Mouse (Mus musculus) liver, adult 2 months (tissue): ENCODE results near the gene Tbc1d30. TPM values are rescaled to one million over a fixed set of nuclear protein-coding genes. Genes with fewer than 3 reads are reported as not detected.

ENCODE experiments used
- DNase-seq: peaks from one replicate; pipeline ENCODE4 v3.0.0-alpha.2; 2011; ENCODE audit warnings: low read depth, low spot score; ENCODE audit errors: extremely low read depth
- H3K27ac ChIP-seq: fragments of 200-500 bp; replicated peaks from 2 replicates; pipeline ENCODE4 v1.5.1; 2012; ENCODE audit warnings: low read depth, mild to moderate bottlenecking, control low read depth, inconsistent platforms, low read length; ENCODE audit not compliant: insufficient read depth
- H3K27me3 ChIP-seq: fragments of 200-500 bp; 2 replicates; pipeline ENCODE4 v1.6.1; 2012; ENCODE audit warnings: mild to moderate bottlenecking, moderate library complexity, low read length, inconsistent platforms; ENCODE audit not compliant: control insufficient read depth, insufficient read depth
- H3K36me3 ChIP-seq: fragments of 200-500 bp; 2 replicates; pipeline ENCODE4 v1.6.1; 2012; ENCODE audit warnings: low read length, inconsistent platforms; ENCODE audit not compliant: control insufficient read depth, insufficient read depth
- H3K4me1 ChIP-seq: fragments of 200-500 bp; 2 replicates; pipeline ENCODE4 v1.6.1; 2011; ENCODE audit warnings: low read length; ENCODE audit not compliant: control insufficient read depth, insufficient read depth
- H3K4me3 ChIP-seq: fragments of 200-500 bp; 2 replicates; pipeline ENCODE4 v1.5.1; 2011; ENCODE audit warnings: low read depth, mild to moderate bottlenecking, control low read depth, low read length, moderate library complexity; ENCODE audit not compliant: insufficient read depth
- H3K79me2 ChIP-seq: fragments of 200-500 bp; 2 replicates; pipeline ENCODE4 v1.6.1; 2012; ENCODE audit warnings: inconsistent platforms, mild to moderate bottlenecking, low read length, moderate library complexity; ENCODE audit not compliant: control insufficient read depth, insufficient read depth
- H3K9ac ChIP-seq: fragments of 200-500 bp; 2 replicates; pipeline ENCODE4 v1.6.1; 2012; ENCODE audit warnings: low read depth, mild to moderate bottlenecking, control low read depth, inconsistent platforms, low read length
- CTCF ChIP-seq: fragments of 200-500 bp; IDR thresholded peaks from 2 replicates; pipeline ENCODE4 v1.5.1; 2011; ENCODE audit warnings: low read depth, low read length, control low read depth
- POLR2A ChIP-seq: fragments of 200-500 bp; IDR thresholded peaks from 2 replicates; pipeline ENCODE4 v1.6.1; 2011; ENCODE audit warnings: low read length, control low read depth; ENCODE audit not compliant: insufficient read depth; ENCODE audit errors: extremely low read depth
- WGBS: fragments of 180-500 bp; shearing (Covaris S2); methylation state at CpG from one replicate; pipeline ENCODE4 v1.1.7; 2018; 5-methylcytosine and 5-hydroxymethylcytosine counted together
- polyA plus RNA-seq: library from polyadenylated mRNA; depleted of rRNA; stranded (reverse); fragments of >200 nt; gene quantifications from 2 replicates; pipeline ENCODE4 v1.2.3, GENCODE M21; 2012
- total RNA-seq: library from RNA; depleted of rRNA; stranded (reverse); fragments of >200 nt; gene quantifications from 2 replicates; pipeline ENCODE4 v1.2.3, GENCODE M21; 2014

The Tbc1d30 gene
- total and polyA plus RNA-seq, 2 experiments = 2.6 to 8.4 TPM

DNA sequence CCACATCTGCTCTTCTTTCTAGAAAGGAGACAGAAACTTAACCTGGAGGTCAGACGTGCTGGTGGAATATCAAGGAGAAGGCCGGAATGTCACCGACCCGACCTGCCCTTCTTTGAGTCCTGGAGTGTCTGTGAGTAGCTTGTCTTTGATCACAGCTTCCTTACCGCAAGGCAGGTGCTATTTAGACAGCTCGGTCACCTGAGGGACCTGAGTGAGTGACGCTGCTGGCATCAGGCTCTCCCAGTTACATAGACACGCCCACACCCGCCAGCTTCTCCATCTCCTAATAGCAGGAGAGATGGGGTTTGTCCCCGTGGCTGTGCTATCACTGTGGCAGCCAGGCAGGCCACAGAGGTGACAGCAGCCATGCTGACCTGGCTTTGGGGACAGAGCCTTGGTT is 39.5 kb upstream of the Tbc1d30 start:
- TF ChIP-seq CTCF = no peak
- no peak for TF ChIP-seq POLR2A
- Histone ChIP-seq H3K36me3 (peaks cover 64% of the 10 kb centered on the region), H3K27ac (no peak overlapping the region), H3K79me2 (no peaks in the 10 kb centered on the region), H3K9ac (no peak overlapping the region), H3K4me3 (no peak overlapping the region), H3K4me1 (no peaks in the 10 kb centered on the region), H3K27me3 (no peaks in the 10 kb centered on the region)
- WGBS = 87% methylated on average over 10 of the region's 10 CpGs
- no peak for DNase-seq

DNA sequence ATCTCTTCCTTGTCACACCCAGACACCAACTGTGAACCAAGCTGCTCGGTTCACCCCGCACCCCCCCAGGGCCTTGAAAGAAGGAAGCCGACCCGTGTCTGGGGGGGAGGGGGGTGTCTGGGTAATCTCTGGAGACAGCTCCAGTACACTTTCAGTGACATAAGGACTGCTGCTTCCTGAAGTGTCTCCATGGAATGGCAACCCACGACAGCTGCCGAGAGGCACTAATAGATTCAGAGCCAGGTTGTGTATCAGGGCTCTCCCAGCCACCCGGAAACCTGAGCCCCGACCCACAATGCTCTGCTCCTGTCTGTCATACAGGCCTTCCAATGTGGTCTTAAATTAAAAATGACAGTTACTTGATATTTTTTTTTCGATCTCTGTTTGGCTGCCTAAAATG is 35.3 kb upstream of the Tbc1d30 start:
- DNase-seq = no peak
- H3K27ac ChIP-seq = no peak overlapping the region
- TF ChIP-seq POLR2A (no peak), CTCF (no peak)
- H3K36me3 ChIP-seq = peaks cover 62% of the 10 kb centered on the region
- no peaks in the 10 kb centered on the region for H3K79me2 ChIP-seq
- H3K4me1 ChIP-seq = no peaks in the 10 kb centered on the region
- H3K4me3 ChIP-seq = no peak overlapping the region
- 88% methylated on average over 9 of the region's 9 CpGs for WGBS
- no peaks in the 10 kb centered on the region for H3K27me3 ChIP-seq
- H3K9ac ChIP-seq = no peak overlapping the region

DNA sequence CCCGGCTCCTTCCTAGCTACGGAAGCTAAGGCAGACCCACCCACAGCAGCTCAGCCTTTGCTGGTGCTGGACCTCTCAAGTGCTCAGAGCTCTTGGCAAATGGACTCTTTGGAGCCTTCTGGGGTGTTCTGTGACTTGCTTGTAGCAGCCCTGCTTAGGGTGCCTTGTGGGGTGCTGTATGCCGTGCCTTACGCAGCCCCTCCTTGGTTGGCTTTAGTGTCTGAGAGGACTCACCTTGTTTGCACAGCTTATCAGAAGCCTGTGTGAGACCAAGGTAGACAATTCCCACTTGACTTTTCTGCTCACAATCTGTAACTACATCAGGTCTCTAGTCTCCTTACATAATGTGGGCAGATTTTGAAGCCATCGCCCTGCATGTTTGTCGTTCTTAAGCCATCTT is 34.6 kb upstream of the Tbc1d30 start:
- Histone ChIP-seq H3K27ac (no peak overlapping the region), H3K27me3 (no peaks in the 10 kb centered on the region), H3K79me2 (no peaks in the 10 kb centered on the region), H3K4me3 (no peak overlapping the region), H3K36me3 (peaks cover 63% of the 10 kb centered on the region), H3K9ac (no peak overlapping the region), H3K4me1 (no peaks in the 10 kb centered on the region)
- TF ChIP-seq CTCF (no peak), POLR2A (no peak)
- DNase-seq = no peak
- WGBS = 94% methylated on average over 6 of the region's 6 CpGs

DNA sequence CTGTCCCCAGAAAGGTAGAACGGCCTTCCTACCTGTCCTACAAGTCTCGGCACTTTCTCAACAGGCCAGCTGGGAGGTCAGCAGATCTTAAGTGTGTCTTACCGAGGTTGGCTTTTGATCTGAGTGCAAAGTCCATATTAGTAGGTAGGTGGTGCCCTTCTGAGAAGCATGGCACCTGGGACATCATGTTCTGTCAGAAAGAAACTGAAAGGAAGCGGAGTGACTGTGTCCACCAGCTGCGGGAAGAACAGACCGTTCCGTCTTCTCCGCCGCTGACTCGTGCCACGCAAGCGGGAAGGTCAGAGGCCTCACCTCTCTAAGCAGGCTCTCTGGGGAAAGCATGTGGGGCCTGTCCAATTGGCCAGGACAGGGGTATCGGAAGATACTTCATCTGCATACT is 33.6 kb upstream of the Tbc1d30 start:
- Histone ChIP-seq H3K36me3 (peaks cover 64% of the 10 kb centered on the region), H3K27ac (no peak overlapping the region), H3K9ac (no peak overlapping the region), H3K27me3 (no peaks in the 10 kb centered on the region), H3K79me2 (no peaks in the 10 kb centered on the region), H3K4me3 (no peak overlapping the region), H3K4me1 (no peaks in the 10 kb centered on the region)
- TF ChIP-seq POLR2A (no peak), CTCF (no peak)
- no peak for DNase-seq
- 87% methylated on average over 13 of the region's 13 CpGs for WGBS

DNA sequence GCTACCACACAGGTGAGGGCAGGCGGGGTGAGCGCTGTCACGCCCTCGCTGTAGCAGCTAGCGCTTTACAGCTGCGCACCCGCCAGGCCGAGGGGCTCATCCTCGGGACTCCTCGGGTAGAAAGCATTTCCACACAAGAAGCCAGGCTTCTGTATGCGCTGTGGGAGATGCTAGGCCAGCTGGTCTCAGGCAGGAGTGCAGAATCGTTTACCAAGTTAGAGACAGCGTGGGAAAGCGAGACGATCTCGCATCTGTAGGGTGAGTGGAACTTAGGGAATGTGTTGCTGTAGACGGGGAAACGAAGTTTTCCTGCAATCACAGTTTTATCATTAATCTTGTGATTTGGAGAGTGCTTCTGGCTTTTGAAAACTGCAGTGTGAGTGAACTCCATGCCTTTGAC is 30.2 kb upstream of the Tbc1d30 start:
- 90% methylated on average over 18 of the region's 18 CpGs for WGBS
- no peak for TF ChIP-seq CTCF
- no peak for TF ChIP-seq POLR2A
- no peak for DNase-seq
- H3K79me2 ChIP-seq = no peaks in the 10 kb centered on the region
- 0 out of 2 replicates have a peak overlapping the region, but pooled peaks have one; percentile 10 for H3K27ac ChIP-seq
- no peak overlapping the region for H3K9ac ChIP-seq
- H3K4me1 ChIP-seq = no peaks in the 10 kb centered on the region
- peaks cover 74% of the 10 kb centered on the region for H3K36me3 ChIP-seq
- no peak overlapping the region for H3K4me3 ChIP-seq
- no peaks in the 10 kb centered on the region for H3K27me3 ChIP-seq

DNA sequence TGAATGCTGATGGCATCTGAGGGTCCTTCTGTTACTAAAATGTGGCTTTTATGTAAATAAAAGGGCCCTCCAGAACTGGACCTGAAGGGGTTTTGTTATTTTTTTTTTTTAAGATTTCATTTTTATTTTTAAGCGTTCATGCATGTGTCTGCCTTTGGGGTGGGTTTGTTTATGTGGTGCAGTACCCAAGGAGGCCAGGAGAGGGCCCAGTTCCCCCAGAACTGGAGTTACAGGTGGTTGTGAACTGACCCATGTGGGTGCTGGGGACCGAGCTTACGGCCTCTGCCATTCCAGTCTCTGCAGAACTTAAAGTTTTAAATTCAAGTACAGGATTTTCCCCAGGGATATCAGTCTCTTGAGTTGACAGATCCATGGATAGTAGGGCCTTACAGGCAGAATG is 28.3 kb upstream of the Tbc1d30 start:
- Histone ChIP-seq H3K27me3 (no peaks in the 10 kb centered on the region), H3K9ac (no peak overlapping the region), H3K4me3 (no peak overlapping the region), H3K36me3 (peaks cover 68% of the 10 kb centered on the region), H3K27ac (no peak overlapping the region), H3K4me1 (no peaks in the 10 kb centered on the region), H3K79me2 (no peaks in the 10 kb centered on the region)
- 100% methylated on average over 3 of the region's 3 CpGs for WGBS
- TF ChIP-seq POLR2A (no peak), CTCF (peak; percentile 53; the same call in 1 of the 2 replicates)
- no peak for DNase-seq
